Mouse (Mus musculus) embryonic fibroblast, embryonic 13.5 days (primary cell): ENCODE data around the gene St6galnac5. TPM values are rescaled to one million over a fixed set of nuclear protein-coding genes. Genes with fewer than 3 reads are reported as not detected.

Experiments used
- H3K27ac ChIP-seq: 2 replicates; pipeline ENCODE4 v1.5.1; 2012; ENCODE audit warnings: low read length, control low read depth, inconsistent platforms; ENCODE audit not compliant: insufficient read depth
- H3K4me1 ChIP-seq: 2 replicates; pipeline ENCODE4 v1.6.1; 2011; ENCODE audit warnings: low read length; ENCODE audit not compliant: control insufficient read depth, insufficient read depth
- H3K4me3 ChIP-seq: 2 replicates; pipeline ENCODE4 v1.5.1; 2011; ENCODE audit warnings: mild to moderate bottlenecking, control low read depth, low read length; ENCODE audit not compliant: insufficient read depth
- CTCF ChIP-seq: IDR thresholded peaks from 2 replicates; pipeline ENCODE4 v1.5.1; 2011; ENCODE audit warnings: mild to moderate bottlenecking, control low read depth, low read length, moderate library complexity, borderline replicate concordance; ENCODE audit not compliant: insufficient read depth
- POLR2A ChIP-seq: IDR thresholded peaks from 2 replicates; pipeline ENCODE4 v1.6.1; 2011; ENCODE audit warnings: low read depth, mild to moderate bottlenecking, control low read depth, low read length, moderate library complexity
- polyA plus RNA-seq: library from polyadenylated mRNA; stranded (reverse); fragments of >200 nt; gene quantifications from 2 replicates; pipeline ENCODE4 v1.2.4, GENCODE M21; 2011; ENCODE audit warnings: low read depth; ENCODE audit not compliant: missing spikeins, insufficient read length

Gene St6galnac5
- polyA plus RNA-seq, 1 experiment: 0.12 TPM

DNA sequence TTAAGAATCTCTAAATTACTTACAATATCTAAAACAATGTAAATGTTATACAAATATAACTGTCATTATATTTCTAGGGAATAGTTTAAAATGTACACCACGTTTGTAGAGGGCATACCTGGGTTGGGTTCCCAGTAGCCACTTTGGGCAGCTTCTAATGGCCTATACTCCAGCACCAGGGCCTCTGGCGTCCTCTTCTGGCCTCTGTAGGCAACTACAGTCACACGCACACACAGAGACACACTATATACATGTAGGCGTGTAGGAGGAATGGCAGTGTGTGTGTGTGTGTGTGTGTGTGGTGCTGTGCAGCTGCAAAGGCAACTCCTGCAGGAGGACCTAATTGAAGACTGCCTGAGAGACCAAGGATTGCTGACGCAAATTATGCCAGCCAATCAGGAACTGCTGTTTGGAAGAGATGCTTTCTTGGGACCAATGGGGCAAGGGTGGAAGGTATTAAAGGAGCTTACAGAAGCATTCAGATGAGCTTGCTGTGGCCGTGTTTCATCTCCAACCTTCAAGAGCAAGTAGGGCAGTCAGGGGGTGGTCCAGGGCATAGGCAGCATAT, 106.2 kb downstream of the St6galnac5 start:
- TF ChIP-seq CTCF: no peak
- TF ChIP-seq POLR2A: no peak
- H3K27ac ChIP-seq: no peak overlapping the region
- no peak overlapping the region for H3K4me3 ChIP-seq
- no peaks in the 10 kb centered on the region for H3K4me1 ChIP-seq

DNA sequence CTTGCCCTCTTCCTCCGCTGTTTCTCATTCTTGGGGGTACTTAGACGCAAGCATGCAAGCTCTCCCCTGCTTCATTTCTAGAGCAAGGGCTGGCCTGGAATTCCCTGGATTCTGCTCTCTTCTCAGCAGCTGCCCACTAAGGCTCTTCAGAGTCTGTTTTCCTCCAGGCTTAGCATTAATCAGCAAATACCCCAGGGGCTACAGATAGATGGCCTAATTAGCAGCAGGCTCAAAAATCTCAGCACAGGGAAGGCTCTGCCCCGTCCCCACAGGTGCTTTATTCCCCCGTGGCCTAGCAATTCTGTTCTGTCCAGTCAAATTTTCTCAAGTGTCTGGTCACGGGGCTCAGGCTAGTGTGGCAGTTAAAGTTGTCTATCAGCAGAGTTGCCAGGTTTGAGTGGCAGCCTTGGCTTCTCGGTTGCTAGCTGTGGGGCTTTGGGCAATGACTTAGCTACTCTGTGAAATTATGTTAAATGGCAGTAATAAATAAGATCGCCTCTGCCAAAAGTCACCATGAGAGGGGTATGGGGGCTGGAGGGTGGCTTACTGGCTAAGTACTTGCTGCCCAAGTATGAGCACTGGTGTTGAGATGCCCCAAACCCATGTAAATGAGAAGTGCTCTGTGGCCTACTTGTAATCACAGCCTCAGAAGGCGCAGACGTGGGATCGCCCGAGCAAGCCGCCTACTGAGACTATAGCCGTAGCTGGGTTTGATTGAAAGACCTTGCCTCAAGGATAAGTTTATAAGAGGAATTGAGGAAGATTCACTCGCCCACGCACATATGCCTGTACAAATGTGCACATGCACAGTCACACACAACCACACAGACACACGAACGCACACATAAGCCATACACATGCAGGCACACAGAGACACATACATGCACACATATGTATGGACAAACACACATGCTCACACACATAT, 107.4 kb downstream of the St6galnac5 start:
- TF ChIP-seq CTCF (no peak), POLR2A (no peak)
- Histone ChIP-seq H3K27ac (no peak overlapping the region), H3K4me3 (no peak overlapping the region), H3K4me1 (no peaks in the 10 kb centered on the region)

DNA sequence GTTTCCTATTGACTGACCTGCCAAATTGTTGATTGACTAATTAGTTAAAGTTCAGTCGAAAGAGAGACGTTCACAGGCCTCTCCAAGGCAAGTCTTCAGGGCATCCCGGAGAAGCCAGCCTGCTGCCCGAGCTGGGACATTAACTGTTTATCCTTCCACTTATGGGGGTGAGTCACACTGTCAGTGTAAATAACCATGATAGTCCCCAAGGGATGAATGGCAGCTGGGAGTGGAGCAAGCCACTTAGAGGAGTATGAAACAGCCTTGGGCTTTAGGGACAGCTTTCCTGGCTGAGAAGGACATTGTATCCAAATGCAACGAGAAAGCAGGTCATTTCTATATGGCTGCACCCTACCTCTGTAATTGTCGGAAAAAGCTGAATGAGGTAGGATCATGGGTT, 109.5 kb downstream of the St6galnac5 start:
- TF ChIP-seq POLR2A (no peak), CTCF (no peak)
- Histone ChIP-seq H3K4me1 (no peaks in the 10 kb centered on the region), H3K27ac (no peak overlapping the region), H3K4me3 (no peak overlapping the region)

DNA sequence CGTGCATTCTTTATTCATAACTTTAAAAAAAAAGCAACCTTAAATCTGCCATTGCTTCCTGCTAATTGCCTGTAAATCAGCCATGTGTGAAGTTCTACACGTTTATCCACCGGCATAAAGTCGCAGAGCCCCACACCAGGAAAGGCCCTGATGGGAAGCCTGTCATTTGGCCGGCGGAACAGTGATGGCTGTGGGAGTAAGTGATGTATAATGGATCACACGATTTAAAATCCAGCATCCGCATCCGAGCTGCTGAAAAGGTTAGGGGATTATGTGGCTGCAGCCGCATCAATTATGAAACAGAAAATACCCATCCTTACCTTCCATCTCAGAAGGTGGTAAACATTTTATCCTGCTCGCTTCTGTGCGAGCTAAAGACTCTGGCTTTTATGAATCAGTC, 110.0 kb downstream of the St6galnac5 start:
- H3K27ac ChIP-seq: no peak overlapping the region
- H3K4me1 ChIP-seq: no peaks in the 10 kb centered on the region
- no peak overlapping the region for H3K4me3 ChIP-seq
- no peak for TF ChIP-seq CTCF
- TF ChIP-seq POLR2A: no peak

DNA sequence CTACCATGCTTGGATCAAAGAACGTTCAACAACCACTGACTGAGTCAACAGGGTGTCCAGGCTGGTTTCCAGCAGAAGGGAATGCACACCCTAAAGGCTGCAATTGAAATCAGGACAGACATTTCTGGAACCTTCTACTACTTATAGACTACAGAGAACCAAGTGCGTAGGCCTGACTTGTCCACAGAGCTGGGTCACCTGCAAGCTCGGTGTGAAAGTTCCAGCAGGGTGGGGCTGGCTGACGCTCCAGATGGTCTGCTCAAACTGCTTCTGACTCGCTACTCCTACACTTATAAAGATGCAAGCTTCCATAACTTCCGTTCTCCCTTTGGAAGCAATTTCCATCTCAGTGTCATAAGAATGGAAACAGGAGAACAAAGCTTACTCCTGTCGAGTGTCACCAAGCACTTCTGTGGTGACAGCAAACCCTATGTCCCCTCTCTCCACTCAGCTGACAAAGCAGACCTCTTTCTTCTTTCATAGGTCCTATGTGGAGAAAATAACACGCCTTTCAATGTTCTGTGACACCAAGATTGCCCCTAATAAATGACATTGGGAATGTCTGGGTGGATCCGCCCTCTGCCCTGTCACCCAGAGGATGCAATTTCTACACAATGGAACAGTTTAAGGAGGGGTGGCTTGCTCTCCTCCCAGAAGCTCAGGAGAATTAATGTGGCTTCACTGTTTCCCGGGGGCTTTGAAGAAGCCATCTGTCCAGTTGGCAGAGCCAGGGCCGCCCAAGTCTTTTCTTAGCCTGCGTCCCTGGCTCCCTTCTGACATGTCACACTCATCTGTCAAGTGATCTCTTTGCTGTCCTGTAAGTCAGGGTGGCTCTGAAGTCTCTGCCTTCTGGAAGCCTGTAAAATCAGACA, 114.2 kb downstream of the St6galnac5 start:
- no peak overlapping the region for H3K27ac ChIP-seq
- H3K4me1 ChIP-seq: no peaks in the 10 kb centered on the region
- no peak overlapping the region for H3K4me3 ChIP-seq
- TF ChIP-seq POLR2A (no peak), CTCF (no peak)

DNA sequence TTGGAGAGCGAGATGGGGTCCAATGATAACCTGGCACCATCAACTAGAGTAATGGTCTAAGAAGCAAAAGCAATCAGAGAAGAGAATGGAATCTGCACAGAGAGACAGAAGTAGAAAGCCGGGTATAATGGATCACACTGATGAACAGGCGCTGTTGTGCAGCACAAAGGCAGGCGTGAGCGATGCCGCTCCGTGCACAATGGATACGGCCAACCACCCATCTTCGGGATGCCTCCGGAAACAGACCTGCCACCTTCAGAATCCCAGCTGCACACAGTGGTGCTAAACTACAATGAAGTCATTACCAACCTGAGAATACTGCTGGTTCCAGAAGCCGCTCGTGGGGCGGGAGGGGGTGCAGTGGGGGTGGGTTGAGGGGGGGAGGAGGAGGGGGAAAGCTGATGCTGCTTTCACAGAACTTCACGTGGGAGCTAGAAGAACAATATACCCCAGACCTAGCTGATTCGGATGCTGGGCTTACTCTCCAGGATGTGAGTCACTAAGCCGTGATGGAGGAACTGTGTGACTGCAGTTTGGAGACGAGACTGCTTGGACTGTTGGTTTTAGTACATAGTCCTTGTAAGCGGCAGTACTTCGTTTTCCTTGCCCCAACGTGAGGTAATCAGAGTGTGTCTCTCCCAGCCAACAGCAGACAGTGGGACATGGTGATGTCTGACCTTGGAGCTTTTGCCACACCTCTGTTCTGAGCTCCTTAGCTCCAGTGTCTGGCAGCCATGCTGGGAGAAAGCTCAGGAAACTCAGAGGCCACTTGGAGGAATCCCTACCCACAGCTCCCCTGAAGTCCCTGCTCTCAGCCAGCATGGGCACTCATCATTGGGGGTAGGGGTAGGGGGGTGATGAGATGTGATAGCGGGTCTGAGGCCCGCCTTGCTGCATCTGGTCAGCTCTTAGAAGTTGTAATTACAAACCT, 115.7 kb downstream of the St6galnac5 start:
- Histone ChIP-seq H3K4me1 (no peaks in the 10 kb centered on the region), H3K27ac (no peak overlapping the region), H3K4me3 (no peak overlapping the region)
- no peak for TF ChIP-seq CTCF
- no peak for TF ChIP-seq POLR2A

DNA sequence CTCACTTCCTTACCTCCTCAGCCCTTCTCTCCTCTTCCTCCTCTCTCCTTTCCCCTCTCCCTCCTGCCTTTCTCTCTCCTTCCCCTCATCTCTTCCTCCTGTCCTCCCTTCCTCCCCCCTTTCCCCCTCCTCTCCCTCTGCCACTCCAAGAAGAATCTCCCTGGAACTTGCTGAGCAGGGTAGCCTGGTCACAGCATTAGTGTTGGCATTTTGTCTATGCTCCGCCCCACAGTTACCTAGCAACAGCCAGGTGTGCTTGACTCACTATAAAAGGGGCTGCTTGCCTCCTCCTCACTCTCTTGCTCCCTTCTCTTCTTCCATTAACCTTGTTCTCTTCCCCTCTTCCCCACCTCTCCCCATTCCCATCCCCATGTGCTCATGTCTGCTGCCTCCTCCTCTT, 120.1 kb downstream of the St6galnac5 start:
- no peaks in the 10 kb centered on the region for H3K4me1 ChIP-seq
- TF ChIP-seq CTCF (no peak), POLR2A (no peak)
- no peak overlapping the region for H3K27ac ChIP-seq
- H3K4me3 ChIP-seq: no peak overlapping the region

DNA sequence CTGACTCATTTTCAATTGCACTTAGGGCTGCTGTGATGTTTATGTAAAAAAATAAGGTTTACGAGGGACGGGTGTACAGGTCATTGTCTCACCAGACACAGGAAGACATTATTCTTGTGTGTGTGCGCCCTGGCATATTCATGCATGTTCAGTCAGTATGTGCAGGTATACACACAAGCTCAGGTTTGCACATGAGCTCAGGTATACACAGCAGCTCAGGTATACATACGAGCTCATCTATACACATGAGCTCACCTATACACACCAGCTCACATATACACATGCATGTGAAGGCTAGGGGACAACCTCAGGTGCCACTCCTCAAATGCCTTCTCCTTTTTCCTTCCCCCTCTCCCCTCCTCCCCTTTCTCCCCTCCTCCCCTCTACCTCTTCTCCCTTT, 120.6 kb downstream of the St6galnac5 start:
- Histone ChIP-seq H3K4me3 (no peak overlapping the region), H3K4me1 (no peaks in the 10 kb centered on the region), H3K27ac (no peak overlapping the region)
- TF ChIP-seq CTCF (no peak), POLR2A (no peak)

DNA sequence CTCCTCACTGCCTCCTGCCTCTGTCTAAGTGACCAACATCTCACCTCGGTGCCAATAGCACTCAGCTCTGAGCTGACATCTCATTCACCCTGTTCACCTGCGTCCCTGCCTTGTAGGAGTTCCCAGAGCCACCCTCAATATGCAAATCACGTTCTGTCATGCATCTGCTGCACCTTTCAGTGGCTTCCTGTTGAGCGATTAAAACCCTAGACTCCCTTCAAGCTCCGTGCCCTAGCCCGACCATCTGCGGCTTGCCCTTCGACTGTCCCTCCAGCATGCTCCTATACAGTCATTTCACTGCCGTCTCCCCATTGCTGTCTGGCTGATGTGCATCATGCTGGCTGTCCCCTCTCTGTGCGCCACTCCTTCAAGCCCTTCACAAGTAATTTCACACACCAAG, 126.0 kb downstream of the St6galnac5 start:
- H3K27ac ChIP-seq: no peak overlapping the region
- no peak overlapping the region for H3K4me3 ChIP-seq
- no peak for TF ChIP-seq POLR2A
- H3K4me1 ChIP-seq: no peaks in the 10 kb centered on the region
